Mouse (Mus musculus): ENCODE data around the gene Ehbp1l1. TPM values are rescaled to one million over a fixed set of nuclear protein-coding genes. Genes with fewer than 3 reads are reported as not detected.
A peak's percentile ranks its signal among the peaks of the same experiment; 100 is the strongest.

Gene Ehbp1l1
- total and polyA plus RNA-seq, 3 experiments: 34.1 to 85.9 (median 45.7) TPM

DNA sequence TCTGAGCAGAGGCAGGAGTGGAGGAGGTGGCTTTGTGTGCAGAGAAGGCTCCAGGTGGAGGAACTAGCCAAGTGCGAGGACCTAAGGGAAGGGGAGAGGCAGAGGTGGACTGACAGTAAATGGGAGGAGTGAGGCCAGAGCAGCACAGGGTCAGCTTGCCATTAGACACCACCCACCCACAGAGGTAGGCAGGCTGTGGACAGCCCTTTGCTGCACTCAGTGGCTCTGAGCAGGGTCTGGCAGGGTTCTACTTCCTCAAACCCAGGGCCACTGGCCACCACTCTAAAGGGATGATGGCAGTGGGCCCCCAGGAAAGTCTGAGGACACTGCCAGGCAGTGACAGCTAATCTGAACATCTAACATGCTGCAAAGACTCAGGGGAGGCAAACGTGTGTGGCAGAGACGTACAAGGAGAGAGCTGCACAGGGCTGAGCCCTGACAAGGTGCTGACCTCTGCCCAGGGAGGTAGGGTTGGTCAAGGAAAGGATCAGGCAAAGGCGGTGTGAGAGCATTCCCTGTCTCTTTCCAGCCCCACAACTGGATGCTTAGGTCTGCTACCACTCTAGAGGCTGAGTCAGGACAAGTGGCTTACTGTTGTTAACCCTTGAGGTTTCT is 2.1 kb downstream of the Ehbp1l1 start:
- DNase-seq (ENCODE audit: low spot score): no peak
- Histone ChIP-seq H3K27me3 (ENCODE audit: insufficient read depth, low read length) (no peaks in the 10 kb centered on the region), H3K4me3 (ENCODE audit: low read depth, low read length) (peak overlapping the region; percentile 77), H3K9me3 (replicated peaks) (no peaks in the 10 kb centered on the region), H3K36me3 (replicated peaks) (peaks cover 63% of the 10 kb centered on the region), H3K4me1 (ENCODE audit: insufficient read depth, low read depth, low read length) (peaks cover 88% of the 10 kb centered on the region)
- ATAC-seq (ENCODE audit: extremely low read depth, insufficient number of reproducible peaks, low FRiP score, poor library complexity, severe bottlenecking): no peak
- TF ChIP-seq POLR2AphosphoS5 (IDR thresholded peaks at IDR 0.05; ENCODE audit: insufficient replicate concordance, low read depth, low read length) (no peak), GATA2 (IDR thresholded peaks at IDR 0.05; ENCODE audit: borderline replicate concordance, low read depth, low read length) (no peak), GATA1 (IDR thresholded peaks at IDR 0.05; ENCODE audit: borderline replicate concordance, low read length) (no peak)

DNA sequence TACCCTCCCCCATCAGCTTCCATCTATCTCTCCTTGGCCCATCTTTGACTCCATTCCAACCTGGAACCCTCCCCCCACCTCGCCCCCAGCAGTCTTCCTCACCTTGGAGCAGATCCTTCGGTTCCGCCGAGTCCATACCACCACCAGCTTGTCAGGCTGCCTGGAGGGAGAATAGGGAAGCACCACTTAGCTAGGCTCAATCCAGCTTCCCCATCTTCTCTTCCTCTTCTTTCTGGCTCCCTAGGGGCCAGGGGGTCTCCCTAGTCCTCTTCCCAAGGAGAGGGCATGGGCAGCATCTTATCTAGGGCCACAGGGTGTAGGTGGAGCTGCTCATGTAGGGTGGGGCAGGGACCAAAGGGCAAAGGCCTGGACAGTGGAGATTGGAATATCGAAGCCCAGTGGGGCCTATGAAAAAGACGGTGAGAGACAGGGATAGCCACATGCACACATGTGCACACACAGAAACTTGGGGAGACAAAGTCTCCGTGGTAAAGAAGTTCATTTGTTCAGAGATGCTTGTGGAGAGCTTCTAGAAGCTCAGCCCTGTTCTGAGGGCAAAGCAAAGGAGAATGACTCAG is 3.2 kb downstream of the Ehbp1l1 start:
- ATAC-seq (ENCODE audit: extremely low read depth, insufficient number of reproducible peaks, low FRiP score, poor library complexity, severe bottlenecking): no peak
- peak overlapping the region; percentile 7; the same call in 1 of the 2 replicates for H3K4me3 ChIP-seq (ENCODE audit: low read depth, low read length)
- no peaks in the 10 kb centered on the region for H3K9me3 ChIP-seq (replicated peaks)
- peaks cover 77% of the 10 kb centered on the region for H3K4me1 ChIP-seq (ENCODE audit: insufficient read depth, low read depth, low read length)
- no peak for DNase-seq (ENCODE audit: low spot score)
- no peaks in the 10 kb centered on the region for H3K27me3 ChIP-seq (ENCODE audit: insufficient read depth, low read length)
- H3K36me3 ChIP-seq (replicated peaks): peaks cover 66% of the 10 kb centered on the region
- TF ChIP-seq POLR2AphosphoS5 (IDR thresholded peaks at IDR 0.05; ENCODE audit: insufficient replicate concordance, low read depth, low read length) (no peak), TAL1 (conservative IDR thresholded peaks at IDR 0.05; ENCODE audit: low read depth, low read length) (no peak), GATA1 (IDR thresholded peaks at IDR 0.05; ENCODE audit: borderline replicate concordance, low read length) (no peak), CTCF (IDR thresholded peaks at IDR 0.05; ENCODE audit: low read depth, low read length) (no peak), GATA2 (IDR thresholded peaks at IDR 0.05; ENCODE audit: borderline replicate concordance, low read depth, low read length) (no peak)

DNA sequence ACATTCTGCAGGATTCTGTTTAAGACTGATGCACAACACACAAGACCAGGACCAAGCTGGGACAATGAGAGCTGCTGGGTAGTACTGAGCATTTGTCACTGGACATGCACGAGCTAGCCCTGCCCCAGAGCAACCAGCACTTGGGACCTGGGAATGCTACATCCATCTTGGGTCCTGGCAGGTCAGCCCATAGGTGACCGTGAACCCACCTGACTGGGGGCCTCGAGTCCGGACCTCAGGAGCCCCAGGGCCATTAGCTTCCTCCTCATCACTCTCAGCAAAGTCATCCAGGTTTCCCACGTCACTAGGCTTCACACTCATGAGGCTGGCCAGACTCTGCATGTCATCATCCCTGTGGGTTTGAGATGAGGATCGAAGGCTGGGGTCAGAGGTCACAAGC is 4.9 kb downstream of the Ehbp1l1 start:
- Histone ChIP-seq H3K9me3 (replicated peaks) (no peaks in the 10 kb centered on the region), H3K27me3 (ENCODE audit: insufficient read depth, low read length) (no peaks in the 10 kb centered on the region), H3K4me1 (ENCODE audit: insufficient read depth, low read depth, low read length) (peaks cover 70% of the 10 kb centered on the region), H3K4me3 (ENCODE audit: low read depth, low read length) (no peak overlapping the region), H3K36me3 (replicated peaks) (peaks cover 83% of the 10 kb centered on the region)
- ATAC-seq (ENCODE audit: extremely low read depth, insufficient number of reproducible peaks, low FRiP score, poor library complexity, severe bottlenecking) (no peak), DNase-seq (ENCODE audit: low spot score) (no peak)
- no peak for TF ChIP-seq CTCF (IDR thresholded peaks at IDR 0.05; ENCODE audit: low read depth, low read length)
- TF ChIP-seq TAL1 (conservative IDR thresholded peaks at IDR 0.05; ENCODE audit: low read depth, low read length): no peak
- TF ChIP-seq GATA2 (IDR thresholded peaks at IDR 0.05; ENCODE audit: borderline replicate concordance, low read depth, low read length): no peak
- TF ChIP-seq GATA1 (IDR thresholded peaks at IDR 0.05; ENCODE audit: borderline replicate concordance, low read length): no peak
- no peak for TF ChIP-seq POLR2AphosphoS5 (IDR thresholded peaks at IDR 0.05; ENCODE audit: insufficient replicate concordance, low read depth, low read length)

DNA sequence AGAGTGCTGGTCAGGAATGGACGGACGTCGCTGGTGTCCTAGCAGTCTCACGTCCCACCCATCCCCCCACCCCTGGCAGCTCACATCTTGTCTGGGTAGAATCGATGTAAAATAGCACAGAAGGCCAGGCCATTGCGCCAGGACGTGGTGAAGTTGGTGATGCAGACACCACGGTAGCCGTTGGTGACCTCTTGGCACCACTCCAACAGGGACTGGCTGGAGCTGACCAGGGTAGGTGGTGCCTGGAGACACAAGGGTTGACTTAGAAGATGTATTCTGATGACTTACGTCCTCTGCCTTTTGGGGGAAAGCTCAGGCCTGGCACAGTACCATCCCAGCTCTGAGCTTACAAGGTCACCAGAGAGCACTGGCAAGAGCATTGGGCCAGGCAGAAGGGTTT is 9.2 kb downstream of the Ehbp1l1 start:
- DNase-seq (ENCODE audit: low spot score) (no peak), ATAC-seq (ENCODE audit: extremely low read depth, insufficient number of reproducible peaks, low FRiP score, poor library complexity, severe bottlenecking) (no peak)
- no peak overlapping the region for H3K4me3 ChIP-seq (ENCODE audit: low read depth, low read length)
- peaks cover 75% of the 10 kb centered on the region for H3K4me1 ChIP-seq (ENCODE audit: insufficient read depth, low read depth, low read length)
- no peaks in the 10 kb centered on the region for H3K9me3 ChIP-seq (replicated peaks)
- no peaks in the 10 kb centered on the region for H3K27me3 ChIP-seq (ENCODE audit: insufficient read depth, low read length)
- TF ChIP-seq TAL1 (conservative IDR thresholded peaks at IDR 0.05; ENCODE audit: low read depth, low read length) (no peak), POLR2AphosphoS5 (IDR thresholded peaks at IDR 0.05; ENCODE audit: insufficient replicate concordance, low read depth, low read length) (no peak), GATA2 (IDR thresholded peaks at IDR 0.05; ENCODE audit: borderline replicate concordance, low read depth, low read length) (no peak), GATA1 (IDR thresholded peaks at IDR 0.05; ENCODE audit: borderline replicate concordance, low read length) (no peak), CTCF (IDR thresholded peaks at IDR 0.05; ENCODE audit: low read depth, low read length) (no peak)
- peaks cover 100% of the 10 kb centered on the region for H3K36me3 ChIP-seq (replicated peaks)

DNA sequence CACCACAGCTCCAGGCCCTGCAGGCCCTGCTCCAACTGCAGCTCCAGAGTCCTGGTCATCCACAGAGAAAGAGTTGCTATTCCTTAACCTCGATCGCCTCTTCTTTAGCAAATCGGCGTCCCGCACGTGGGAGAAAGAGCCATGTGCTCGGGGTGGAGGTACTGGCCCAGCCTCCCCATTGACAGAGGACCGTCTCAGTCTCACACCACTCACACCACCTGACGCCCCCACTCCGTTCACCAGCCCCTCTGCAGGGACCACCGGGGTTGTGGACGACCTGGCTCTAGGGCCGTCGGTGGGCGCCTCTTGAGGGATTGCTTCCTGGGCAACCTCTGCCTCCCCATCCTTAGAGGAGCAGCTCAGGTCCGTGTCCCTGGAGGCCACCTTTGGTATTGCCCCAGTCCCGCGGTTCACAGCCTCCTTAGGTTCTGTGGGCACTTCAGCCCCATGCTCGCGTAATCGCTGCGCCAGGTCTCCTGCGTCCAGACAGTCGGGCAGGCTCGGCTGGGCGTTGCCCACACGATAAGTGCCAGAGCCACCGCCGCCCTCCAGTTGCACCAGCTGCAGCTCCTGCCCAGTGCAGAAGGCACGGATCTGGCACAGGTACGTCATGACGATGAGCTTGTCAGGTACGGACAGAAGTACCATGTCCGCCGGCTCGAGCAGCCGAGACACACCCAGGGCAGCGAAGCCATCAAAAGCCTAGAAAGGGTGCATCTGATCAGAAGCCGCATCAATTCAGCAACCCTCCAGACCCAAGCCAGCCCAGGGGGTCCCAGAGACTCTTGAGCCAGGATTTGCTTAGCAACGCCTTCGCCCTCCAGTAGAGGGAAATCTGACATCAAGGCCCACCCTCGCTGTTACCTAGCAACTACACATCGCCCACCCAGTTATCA is 10.1 kb downstream of the Ehbp1l1 start:
- ATAC-seq (ENCODE audit: extremely low read depth, insufficient number of reproducible peaks, low FRiP score, poor library complexity, severe bottlenecking): no peak
- no peak for DNase-seq (ENCODE audit: low spot score)
- Histone ChIP-seq H3K27me3 (ENCODE audit: insufficient read depth, low read length) (no peaks in the 10 kb centered on the region), H3K9me3 (replicated peaks) (no peaks in the 10 kb centered on the region), H3K4me3 (ENCODE audit: low read depth, low read length) (peak overlapping the region; percentile 7; the same call in 1 of the 2 replicates), H3K36me3 (replicated peaks) (peaks cover 100% of the 10 kb centered on the region), H3K4me1 (ENCODE audit: insufficient read depth, low read depth, low read length) (peaks cover 72% of the 10 kb centered on the region)
- peak; percentile 42; the same call in 1 of the 2 replicates for TF ChIP-seq CTCF (IDR thresholded peaks at IDR 0.05; ENCODE audit: low read depth, low read length)
- TF ChIP-seq POLR2AphosphoS5 (IDR thresholded peaks at IDR 0.05; ENCODE audit: insufficient replicate concordance, low read depth, low read length): no peak

DNA sequence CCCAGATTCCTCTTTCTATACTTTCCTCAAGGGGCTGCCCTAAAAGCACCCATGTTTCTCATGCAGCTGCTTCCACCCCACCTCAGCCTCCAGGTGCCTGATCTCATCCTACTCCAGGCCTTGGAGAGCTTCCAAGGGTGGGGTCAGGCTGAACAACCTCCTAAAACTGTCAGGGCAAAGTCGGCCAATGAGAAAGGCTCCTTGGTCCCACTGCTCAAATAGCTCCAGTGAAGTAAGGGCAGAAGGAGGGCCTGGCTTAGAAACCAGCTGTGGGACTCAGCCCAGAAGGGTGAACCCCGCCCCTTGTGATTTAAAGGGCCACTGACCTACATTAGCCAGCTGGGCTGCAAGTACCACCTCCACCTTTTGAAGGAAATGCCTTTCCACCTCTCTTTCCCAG is 12.4 kb downstream of the Ehbp1l1 start:
- H3K9me3 ChIP-seq (replicated peaks): no peaks in the 10 kb centered on the region
- no peaks in the 10 kb centered on the region for H3K27me3 ChIP-seq (ENCODE audit: insufficient read depth, low read length)
- H3K4me1 ChIP-seq (ENCODE audit: insufficient read depth, low read depth, low read length): peaks cover 66% of the 10 kb centered on the region
- TF ChIP-seq GATA2 (IDR thresholded peaks at IDR 0.05; ENCODE audit: borderline replicate concordance, low read depth, low read length): no peak
- TF ChIP-seq CTCF (IDR thresholded peaks at IDR 0.05; ENCODE audit: low read depth, low read length): no peak
- TF ChIP-seq TAL1 (conservative IDR thresholded peaks at IDR 0.05; ENCODE audit: low read depth, low read length): no peak
- no peak for TF ChIP-seq POLR2AphosphoS5 (IDR thresholded peaks at IDR 0.05; ENCODE audit: insufficient replicate concordance, low read depth, low read length)
- no peak for TF ChIP-seq GATA1 (IDR thresholded peaks at IDR 0.05; ENCODE audit: borderline replicate concordance, low read length)
- ATAC-seq (ENCODE audit: extremely low read depth, insufficient number of reproducible peaks, low FRiP score, poor library complexity, severe bottlenecking) (peak; percentile 54; the same call in 1 of the 2 replicates), DNase-seq (ENCODE audit: low spot score) (peak; percentile 53)
- peaks cover 97% of the 10 kb centered on the region for H3K36me3 ChIP-seq (replicated peaks)
- no peak overlapping the region; the same call in 1 of the 2 replicates for H3K4me3 ChIP-seq (ENCODE audit: low read depth, low read length)

Data from G1E (cell line).